In genomic region chr3:138495166-138496145, GRCm38 (mm10) we compare ENCODE assay signal across 14 mouse cellular contexts. TPM values are rescaled to one million over a fixed set of nuclear protein-coding genes. Genes with fewer than 3 reads are reported as not detected.
DNase-seq lines count a peak whose midpoint lies in the region; ATAC-seq and TF ChIP-seq lines count a peak whose summit lies in the region.
"Had no signal": no experiment of that assay in that cellular context is flagged by ENCODE, and none has a peak within 500 bp of the region (broad histone marks: within the 10 kb centered on the region; RNA-seq: fewer than 3 reads in every experiment).

No protein-coding gene starts in this region.

- H3K27me3 ChIP-seq in midbrain, embryonic 11.5 days (ENCODE audit: control insufficient read depth, insufficient read depth, low read length), result no peaks in the 10 kb centered on the region
- H3K27me3 ChIP-seq in midbrain, postnatal 0 days (ENCODE audit: insufficient read depth, low read length), result no peaks in the 10 kb centered on the region
- H3K27me3 ChIP-seq in liver, embryonic 12.5 days (replicated peaks), result no peaks in the 10 kb centered on the region
- H3K27me3 ChIP-seq: embryonic facial prominence, embryonic 12.5 days; hindbrain, embryonic 13.5 days had no signal

- no peak overlapping the region for H3K9ac ChIP-seq in midbrain, embryonic 11.5 days (ENCODE audit: low read length)
- H3K9ac ChIP-seq in midbrain, postnatal 0 days (replicated peaks; ENCODE audit: low read length, poor library complexity, severe bottlenecking), result no peak overlapping the region
- H3K9ac ChIP-seq in liver, embryonic 12.5 days, result no peak overlapping the region
- H3K9ac ChIP-seq: embryonic facial prominence, embryonic 12.5 days; hindbrain, embryonic 13.5 days had no signal

- peaks cover 10% of the 10 kb centered on the region; the same call in 1 of the 2 replicates for H3K4me1 ChIP-seq in midbrain, embryonic 11.5 days (ENCODE audit: control insufficient read depth, insufficient read depth, low read length)
- no peaks in the 10 kb centered on the region for H3K4me1 ChIP-seq in midbrain, postnatal 0 days (ENCODE audit: insufficient read depth, low read length)
- peaks cover 25% of the 10 kb centered on the region for H3K4me1 ChIP-seq in liver, embryonic 12.5 days
- H3K4me1 ChIP-seq: embryonic facial prominence, embryonic 12.5 days had no signal

- no peaks in the 10 kb centered on the region for H3K9me3 ChIP-seq in midbrain, embryonic 11.5 days (ENCODE audit: control insufficient read depth, low read length)
- no peaks in the 10 kb centered on the region for H3K9me3 ChIP-seq in midbrain, postnatal 0 days (ENCODE audit: low read length)
- no peaks in the 10 kb centered on the region for H3K9me3 ChIP-seq in liver, embryonic 12.5 days (replicated peaks)
- H3K9me3 ChIP-seq: embryonic facial prominence, embryonic 12.5 days; hindbrain, embryonic 13.5 days had no signal

- no peak for TF ChIP-seq CTCF in midbrain, postnatal 0 days (IDR thresholded peaks at IDR 0.05)

- peak; percentile 19 for DNase-seq in midbrain, embryonic 11.5 days (ENCODE audit: low spot score, missing footprints)
- DNase-seq in midbrain, postnatal 0 days (ENCODE audit: low spot score), result no peak
- peak; percentile 21 for DNase-seq in c-Kit-negative CD71-positive TER-119-positive erythroid progenitor cells, embryonic 14.5 days (ENCODE audit: low read depth, low spot score)
- peak; percentile 41 for DNase-seq in telencephalon, adult 2 months (ENCODE audit: low read depth, low spot score)
- no peak for DNase-seq in ovary, postnatal 14 days (ENCODE audit: low spot score)
- no peak for DNase-seq in cerebellum, postnatal 25 days
- DNase-seq: cerebellum, adult 11 months; kidney, postnatal 14 days; lung, adult 2 months; thymus, postnatal 14 days had no signal

- ATAC-seq in midbrain, embryonic 11.5 days (ENCODE audit: low FRiP score), result no peak
- no peak for ATAC-seq in midbrain, postnatal 0 days (ENCODE audit: low FRiP score)
- ATAC-seq in liver, embryonic 12.5 days, result peak; percentile 69

- WGBS in midbrain, embryonic 11.5 days, result 89% methylated on average over 11 of the region's 11 CpGs
- 89% methylated on average over 11 of the region's 11 CpGs for WGBS in midbrain, postnatal 0 days
- 45% methylated on average over 11 of the region's 11 CpGs for WGBS in liver, embryonic 12.5 days (ENCODE audit: insufficient replicate concordance)

- H3K27ac ChIP-seq in midbrain, embryonic 11.5 days (ENCODE audit: low read depth, low read length), result no peak overlapping the region
- H3K27ac ChIP-seq in midbrain, postnatal 0 days (ENCODE audit: low read depth, low read length), result no peak overlapping the region
- H3K27ac ChIP-seq in liver, embryonic 12.5 days, result no peak overlapping the region
- H3K27ac ChIP-seq: embryonic facial prominence, embryonic 12.5 days; hindbrain, embryonic 13.5 days; left cerebral cortex, adult 2 months had no signal

- no peaks in the 10 kb centered on the region for H3K36me3 ChIP-seq in midbrain, embryonic 11.5 days (ENCODE audit: control insufficient read depth, insufficient read depth, low read length)
- no peaks in the 10 kb centered on the region for H3K36me3 ChIP-seq in midbrain, postnatal 0 days (ENCODE audit: insufficient read depth, low read length)
- H3K36me3 ChIP-seq in liver, embryonic 12.5 days, result no peaks in the 10 kb centered on the region
- H3K36me3 ChIP-seq: embryonic facial prominence, embryonic 12.5 days; hindbrain, embryonic 13.5 days had no signal

- no peak overlapping the region for H3K4me2 ChIP-seq in midbrain, embryonic 11.5 days
- H3K4me2 ChIP-seq in midbrain, postnatal 0 days (ENCODE audit: low read depth, low read length, poor library complexity, severe bottlenecking), result no peak overlapping the region
- peak overlapping the region; percentile 31 for H3K4me2 ChIP-seq in liver, embryonic 12.5 days
- H3K4me2 ChIP-seq: embryonic facial prominence, embryonic 12.5 days; hindbrain, embryonic 13.5 days had no signal

- H3K4me3 ChIP-seq in midbrain, embryonic 11.5 days (ENCODE audit: low read depth, low read length), result no peak overlapping the region
- H3K4me3 ChIP-seq in midbrain, postnatal 0 days (ENCODE audit: low read depth, low read length), result no peak overlapping the region
- H3K4me3 ChIP-seq in liver, embryonic 12.5 days, result no peak overlapping the region
- H3K4me3 ChIP-seq: embryonic facial prominence, embryonic 12.5 days; hindbrain, embryonic 13.5 days; left cerebral cortex, adult 2 months had no signal

RNA-seq across cellular contexts. Expression of gene Metap1, which starts 6.1 kb away (rescaled TPM):
- 49.2 and 53.7 TPM in 2 replicates for polyA plus RNA-seq in midbrain, embryonic 11.5 days (2014; fragmentation: Nextera tagmentation; extraction: Ambion mirVana)
- 50.7 and 60.4 TPM in 2 replicates for total RNA-seq in midbrain, postnatal 0 days (2014; rRNA removed)
- polyA plus RNA-seq in midbrain, postnatal 0 days (2015; fragmentation: Nextera tagmentation; extraction: Ambion mirVana), result 49.8 and 51.0 TPM in 2 replicates
- polyA plus RNA-seq in liver, embryonic 12.5 days (2016; fragmentation: Nextera tagmentation; extraction: Ambion mirVana), result 31.8 and 33.1 TPM in 2 replicates

RNA-seq across cellular contexts. Expression of gene Eif4e, which starts 30.5 kb away (rescaled TPM):
- polyA plus RNA-seq in midbrain, embryonic 11.5 days (2014; fragmentation: Nextera tagmentation; extraction: Ambion mirVana), result 493 and 516 TPM in 2 replicates
- 91.4 and 104 TPM in 2 replicates for total RNA-seq in midbrain, postnatal 0 days (2014; rRNA removed)
- polyA plus RNA-seq in midbrain, postnatal 0 days (2015; fragmentation: Nextera tagmentation; extraction: Ambion mirVana), result 293 and 309 TPM in 2 replicates
- polyA plus RNA-seq in liver, embryonic 12.5 days (2016; fragmentation: Nextera tagmentation; extraction: Ambion mirVana), result 251 and 254 TPM in 2 replicates

RNA-seq across cellular contexts. Expression of gene Adh5, which starts 52.6 kb away (rescaled TPM):
- polyA plus RNA-seq in midbrain, embryonic 11.5 days (2014; fragmentation: Nextera tagmentation; extraction: Ambion mirVana), result 279 and 283 TPM in 2 replicates
- total RNA-seq in midbrain, postnatal 0 days (2014; rRNA removed), result 93.2 and 96.8 TPM in 2 replicates
- 163 and 176 TPM in 2 replicates for polyA plus RNA-seq in midbrain, postnatal 0 days (2015; fragmentation: Nextera tagmentation; extraction: Ambion mirVana)
- polyA plus RNA-seq in liver, embryonic 12.5 days (2016; fragmentation: Nextera tagmentation; extraction: Ambion mirVana), result 96.7 and 98.9 TPM in 2 replicates

Comparison
In these comparisons a context has a peak if more than half of its experiments do, and no peak if none do; other contexts are left out.
1. DNase-seq: peak in midbrain, embryonic 11.5 days (single experiment), c-Kit-negative CD71-positive TER-119-positive erythroid progenitor cells, embryonic 14.5 days (single experiment) and telencephalon, adult 2 months (single experiment); none in midbrain, postnatal 0 days (single experiment), ovary, postnatal 14 days (single experiment) and cerebellum, postnatal 25 days (0 of 2).